Mouse (Mus musculus) heart, postnatal 4 days (tissue): ENCODE measurements at regions not wholly inside any gene's neighbourhood (a gene's known extent, or its start where the extent isn't known, plus 50 kb on each side); places are given as distances from the start of the nearest gene placed in this dataset.

Experiments
- DNase-seq: peaks from one replicate; pipeline ENCODE4 v3.0.0; 2021

DNA sequence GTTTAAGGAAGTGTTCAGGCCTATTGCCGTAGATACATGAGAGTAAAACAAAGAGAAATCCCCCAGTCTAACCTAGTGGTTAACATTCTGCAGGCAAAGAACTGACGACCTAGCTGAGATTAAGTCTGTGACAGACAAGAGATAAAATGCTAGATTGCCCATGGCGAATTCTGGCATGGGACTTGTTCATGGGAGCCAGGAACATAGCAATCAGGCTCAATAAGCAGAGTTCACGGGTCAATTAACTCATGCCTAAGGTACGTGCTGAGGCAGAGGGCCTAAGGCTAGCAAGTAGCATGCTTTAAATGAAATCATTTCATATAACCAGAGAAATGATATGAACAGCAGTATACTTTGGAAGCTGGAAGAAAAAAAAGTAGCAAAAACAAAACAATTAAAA is 1119.2 kb upstream of the Adgrl2 start:
- no peak for DNase-seq

DNA sequence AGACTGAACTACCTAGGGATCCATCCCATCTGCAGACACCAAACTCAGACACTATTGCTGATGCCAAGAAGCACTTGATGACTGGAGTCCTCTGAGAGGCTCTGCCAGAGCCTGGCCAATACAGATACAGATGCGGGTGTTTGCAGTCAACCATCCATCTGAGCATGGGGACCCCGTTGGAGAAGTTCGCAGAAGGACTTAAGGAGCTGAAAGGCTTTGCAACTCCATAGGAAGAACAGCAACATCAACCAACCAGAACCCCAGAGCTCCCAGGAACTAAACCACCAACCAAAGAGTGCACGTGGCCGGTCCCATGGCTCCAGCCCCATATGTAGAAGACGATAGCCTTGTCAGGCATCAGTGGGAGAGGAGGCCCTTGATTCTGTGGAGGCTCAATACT is 1121.9 kb upstream of the Adgrl2 start:
- DNase-seq: no peak

GRCm38 (mm10) chr3:150119866-150120265 is 1129.5 kb upstream of the Adgrl2 start:
- no peak for DNase-seq

- no peak for DNase-seq
Measured at GRCm38 (mm10) chr3:150146635-150147034, 1156.3 kb upstream of the Adgrl2 start.

DNA sequence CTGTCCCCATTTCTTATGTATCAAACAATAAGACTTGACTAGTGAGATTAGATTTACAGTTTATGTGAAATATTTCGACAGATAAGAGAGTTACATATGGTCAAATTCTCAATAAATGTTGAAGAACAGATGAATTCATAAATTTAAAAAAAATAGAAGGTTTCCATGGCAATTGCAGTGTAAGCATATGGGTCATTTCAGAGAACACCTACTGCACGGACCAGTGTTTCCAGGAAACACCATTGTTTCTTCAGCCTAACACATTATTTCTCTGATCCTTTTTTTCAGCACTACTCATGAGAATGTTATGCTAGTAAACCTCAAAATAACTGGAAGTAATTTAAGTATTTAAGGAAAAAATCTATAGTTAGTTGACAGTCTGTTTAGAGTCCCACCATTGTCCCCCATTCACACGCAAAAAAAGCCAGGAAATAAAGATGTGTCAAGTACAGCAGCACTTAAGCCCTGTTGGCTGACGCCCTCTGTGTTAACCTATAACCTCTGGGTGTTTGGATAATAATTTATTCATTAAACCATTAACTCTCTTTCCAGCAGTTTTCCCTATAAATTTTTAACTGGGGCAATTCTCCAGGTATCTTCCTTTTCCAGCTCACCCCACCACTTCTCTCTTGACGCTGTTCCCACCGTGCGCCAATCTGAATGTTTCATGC is 1160.9 kb upstream of the Adgrl2 start:
- no peak for DNase-seq

DNA sequence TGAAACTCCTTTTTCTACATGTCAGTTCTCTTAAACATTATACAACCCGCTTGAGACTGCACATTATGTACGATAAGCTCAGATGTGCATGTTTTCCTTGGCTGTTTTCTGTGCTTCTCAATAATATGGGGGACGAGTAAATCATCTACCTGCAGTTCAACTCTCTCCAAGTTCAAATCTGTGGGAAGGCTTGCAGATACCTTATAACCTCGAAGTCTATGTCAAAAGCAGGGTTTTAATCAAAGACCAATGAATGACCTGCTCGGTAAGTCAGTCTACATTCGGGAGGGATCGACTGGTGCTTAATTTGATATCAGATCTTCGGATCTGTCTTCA is 1161.4 kb upstream of the Adgrl2 start:
- no peak for DNase-seq

DNA sequence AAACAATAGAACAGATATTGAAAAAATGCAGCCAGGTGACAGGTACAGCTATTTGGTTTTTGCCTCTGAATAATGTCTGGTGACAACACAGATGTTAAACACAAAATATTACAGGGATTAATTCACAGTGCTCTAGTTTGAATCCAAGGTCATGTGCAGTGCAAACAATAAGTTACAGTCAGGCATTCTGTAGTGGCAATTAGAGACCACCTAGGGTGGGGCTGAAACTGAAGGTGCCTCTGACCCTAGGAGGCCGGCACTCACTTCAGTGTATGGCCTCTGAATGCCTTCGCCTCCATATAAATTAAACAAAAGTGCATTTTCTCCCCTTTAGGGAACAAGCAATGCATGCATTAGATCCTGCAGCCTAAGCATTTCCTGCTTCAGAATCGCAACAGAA is 1162.5 kb upstream of the Adgrl2 start:
- no peak for DNase-seq

DNA sequence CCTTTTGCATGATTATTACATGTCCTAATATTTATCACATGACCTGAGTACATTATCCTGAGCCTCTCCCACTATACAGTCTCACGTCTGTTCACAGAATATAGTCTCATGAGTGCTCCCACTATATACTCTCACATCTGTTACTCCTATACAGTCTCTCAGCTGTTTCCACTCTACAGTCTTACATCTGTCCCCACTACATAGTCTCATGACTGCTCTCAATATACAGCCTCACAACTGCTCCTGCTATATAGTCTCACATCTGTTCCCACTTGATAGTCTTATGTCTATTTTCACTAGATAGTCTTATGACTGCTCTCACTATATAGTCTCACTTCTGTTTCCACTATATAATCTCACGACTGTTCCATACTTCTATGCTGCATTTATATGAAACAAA is 1195.5 kb upstream of the Adgrl2 start:
- no peak for DNase-seq

DNA sequence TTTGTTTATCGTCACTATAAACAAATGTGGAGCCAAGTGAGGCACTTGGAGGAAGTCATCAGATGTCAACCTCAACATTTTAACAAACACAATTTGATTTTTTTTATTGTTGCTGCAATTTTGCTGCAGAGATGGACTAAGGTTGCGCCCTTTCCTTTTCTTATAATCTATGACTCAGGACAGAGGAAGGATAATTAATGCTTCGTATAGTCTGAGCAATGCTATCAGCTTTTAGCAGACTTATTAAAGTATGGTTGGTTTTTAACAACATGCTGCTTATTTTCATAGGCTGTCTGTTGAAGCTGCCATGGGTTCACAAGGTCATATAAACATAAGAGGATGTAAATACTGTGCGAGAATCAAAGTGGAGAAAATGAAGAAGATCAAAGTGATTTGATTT is 1202.8 kb upstream of the Adgrl2 start:
- DNase-seq: no peak

- DNase-seq: no peak
Measured at GRCm38 (mm10) chr3:150198492-150198891, 1208.1 kb upstream of the Adgrl2 start.

- no peak for DNase-seq
Measured at GRCm38 (mm10) chr3:150205902-150206301, 1215.5 kb upstream of the Adgrl2 start.

- DNase-seq: no peak
Measured at GRCm38 (mm10) chr3:150233279-150233678, 1204.4 kb upstream of the Adgrl4 start.

DNA sequence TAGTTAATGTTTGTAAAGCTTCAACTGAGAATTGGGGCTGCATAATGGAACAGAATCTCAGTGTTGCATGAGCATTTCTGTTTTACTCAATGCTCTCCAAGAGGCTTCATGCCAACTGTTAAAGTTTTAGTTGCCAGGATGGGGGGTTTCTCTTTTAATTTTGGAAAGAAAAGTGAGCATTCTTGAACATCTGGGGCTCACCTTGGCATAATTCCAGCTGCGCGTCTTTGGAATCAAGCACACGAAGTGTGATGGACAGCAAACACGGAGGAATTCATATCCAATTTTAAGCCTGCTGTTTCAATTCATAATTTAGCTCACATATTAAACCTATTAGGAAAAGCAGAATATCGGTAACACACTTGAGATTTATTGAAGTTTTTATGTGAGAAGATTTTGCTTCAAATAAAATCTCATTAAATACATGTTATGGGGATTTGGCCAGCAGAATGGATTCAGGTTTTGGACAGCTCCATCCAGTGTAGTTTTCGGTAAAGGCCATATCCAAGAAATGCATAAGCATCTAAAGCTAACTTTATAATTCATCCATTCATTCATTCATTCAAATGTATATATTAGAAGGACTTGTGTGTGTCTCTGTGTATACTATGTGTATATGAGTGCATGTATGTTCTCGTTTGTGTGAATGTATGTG is 1200.6 kb upstream of the Adgrl4 start:
- no peak for DNase-seq

- no peak for DNase-seq
Measured at GRCm38 (mm10) chr3:150275038-150275437, 1162.6 kb upstream of the Adgrl4 start.

DNA sequence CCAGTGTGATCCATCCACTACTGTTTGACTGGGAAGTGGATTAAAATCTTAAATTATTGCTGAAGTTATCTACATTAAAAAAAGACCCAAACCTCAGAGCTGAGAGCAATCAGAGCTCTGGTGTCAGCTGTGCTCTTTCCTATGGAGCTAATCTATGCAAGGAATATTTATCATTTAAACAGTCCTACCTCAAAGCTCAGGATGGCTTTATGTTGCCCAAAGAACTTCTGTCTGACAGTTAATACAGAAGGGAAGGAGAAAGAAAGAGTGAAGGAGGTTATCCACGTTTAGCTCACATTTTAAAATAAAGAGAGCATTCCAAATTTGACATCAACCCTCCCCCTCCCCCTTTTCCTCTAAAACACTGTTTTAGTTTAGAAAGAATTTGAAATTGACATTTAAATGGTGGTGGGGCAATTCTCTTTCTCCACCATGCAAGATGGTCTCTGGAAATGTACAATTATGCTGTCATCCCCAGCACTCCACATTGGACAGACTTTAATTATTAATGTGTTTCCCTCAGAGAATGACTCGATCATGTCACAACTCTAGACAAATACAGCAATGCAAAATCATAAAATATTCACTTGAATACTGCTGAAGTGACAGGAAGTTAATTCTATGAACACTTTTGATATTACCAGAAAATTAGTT is 1141.5 kb upstream of the Adgrl4 start:
- no peak for DNase-seq

- no peak for DNase-seq
Measured at GRCm38 (mm10) chr3:150328811-150329210, 1108.9 kb upstream of the Adgrl4 start.

- no peak for DNase-seq
Measured at GRCm38 (mm10) chr3:150352139-150352725, 1085.5 kb upstream of the Adgrl4 start.

- DNase-seq: no peak
Measured at GRCm38 (mm10) chr3:150365766-150366165, 1071.9 kb upstream of the Adgrl4 start.

GRCm38 (mm10) chr3:150384996-150385627 is 1052.6 kb upstream of the Adgrl4 start:
- DNase-seq: peak; percentile 64

DNA sequence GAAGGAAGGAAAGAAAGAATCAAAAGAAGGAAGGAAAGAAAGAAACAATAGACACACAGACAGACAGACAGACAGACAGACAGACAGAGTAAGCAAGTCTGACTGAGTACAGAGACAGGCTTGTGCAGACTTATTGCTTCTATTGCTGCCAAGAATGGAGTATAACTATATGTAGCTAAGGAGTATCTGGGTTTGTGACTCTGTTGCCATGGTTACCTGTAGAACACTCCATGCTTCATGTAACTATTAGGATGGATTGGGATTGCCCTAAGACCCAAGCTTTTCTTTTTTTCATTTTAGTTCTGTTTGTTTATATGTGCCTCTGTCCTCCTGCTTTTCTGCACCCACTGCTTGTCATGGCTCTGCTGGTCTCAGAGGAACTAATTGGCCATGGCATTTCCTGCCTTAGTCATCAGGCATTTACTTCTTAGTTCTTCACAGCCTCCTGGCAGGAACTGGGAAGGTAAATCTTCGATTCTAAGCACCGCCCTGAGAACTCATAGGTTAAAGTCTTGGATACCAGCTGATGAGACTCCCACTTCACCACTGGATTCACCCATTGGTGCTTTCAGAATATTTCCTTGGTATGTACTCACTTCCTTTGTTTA is 1035.9 kb upstream of the Adgrl4 start:
- DNase-seq: no peak

GRCm38 (mm10) chr3:150406086-150406485 is 1031.6 kb upstream of the Adgrl4 start:
- no peak for DNase-seq

DNA sequence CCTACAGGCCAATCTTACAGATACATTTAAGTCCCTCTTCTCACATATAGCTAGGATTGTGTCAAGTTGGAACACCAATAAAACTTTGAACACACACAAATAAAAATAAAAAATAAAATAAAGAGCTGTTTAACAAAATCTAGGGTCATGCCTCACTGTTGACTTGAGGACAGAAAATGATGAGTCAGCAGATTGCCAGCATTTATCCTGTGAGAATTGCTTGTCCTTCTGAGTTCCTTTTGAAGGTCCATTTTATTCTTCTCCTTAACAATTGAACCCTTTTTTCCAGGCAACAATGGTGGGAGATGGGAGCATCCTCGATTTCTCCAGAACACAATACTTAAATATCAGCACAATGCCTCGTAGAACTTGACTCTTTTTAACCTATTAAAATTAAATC is 1022.4 kb upstream of the Adgrl4 start:
- no peak for DNase-seq

- no peak for DNase-seq
Measured at GRCm38 (mm10) chr3:150416447-150416846, 1021.2 kb upstream of the Adgrl4 start.
